Mouse (Mus musculus) embryo, embryonic 11.5 days (tissue): ENCODE results near the gene Cap1.

Experiments used
- DNase-seq: peaks from one replicate; pipeline ENCODE4 v3.0.0-alpha.2; 2012; ENCODE audit warnings: low read depth, low spot score

The Cap1 gene

DNA sequence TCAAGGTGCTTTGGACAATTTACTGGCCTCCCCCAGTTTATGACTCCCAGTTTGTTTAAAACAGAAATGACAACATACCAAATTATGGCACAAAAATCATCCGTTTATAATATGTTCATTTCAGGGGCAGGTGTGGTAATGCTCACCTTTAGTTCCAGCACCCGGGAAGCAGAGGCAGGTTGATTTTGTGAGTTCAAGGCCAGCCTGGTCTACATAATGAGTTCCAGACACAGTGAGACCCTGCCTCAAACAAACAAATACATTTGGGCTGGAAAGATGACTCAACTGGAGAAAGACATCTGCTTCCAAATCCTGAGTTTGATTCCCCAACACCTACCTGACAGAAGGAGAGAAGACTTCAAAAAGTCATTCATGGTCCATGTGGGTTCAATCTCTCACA lies 1.5 kb upstream of the Cap1 start:
- DNase-seq = no peak

DNA sequence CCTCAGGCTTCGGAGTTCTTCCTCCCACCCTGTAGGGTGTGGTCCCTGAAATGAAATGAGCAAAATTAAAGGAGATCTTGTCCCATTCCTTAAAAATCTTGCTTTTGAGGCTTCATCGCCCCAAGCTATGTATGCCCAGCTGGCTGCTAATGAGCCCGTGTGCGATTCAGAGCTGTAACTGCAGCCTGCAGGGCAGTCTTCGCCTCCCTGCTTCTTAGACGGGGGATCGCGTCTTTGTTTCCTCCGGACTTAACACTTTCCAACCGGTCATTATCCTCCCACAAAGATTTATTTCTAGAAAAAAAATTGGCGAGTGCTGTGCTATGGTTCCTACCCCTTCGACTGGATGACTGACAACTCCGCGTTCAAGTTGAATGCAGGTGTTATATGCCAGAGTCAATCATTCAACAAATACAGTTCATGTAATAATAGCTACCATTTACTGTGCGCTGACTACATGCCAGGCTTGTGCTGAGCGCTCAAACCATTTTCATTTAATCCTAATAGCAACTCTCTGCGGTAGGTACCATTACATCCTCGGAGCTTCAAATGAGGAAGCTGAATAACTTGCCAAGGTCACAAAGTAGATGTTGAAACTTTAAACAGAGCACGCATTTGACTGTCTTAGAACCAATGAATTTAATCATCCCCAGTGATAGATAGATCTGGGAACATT lies 861 bp upstream of the Cap1 start:
- DNase-seq = no peak

DNA sequence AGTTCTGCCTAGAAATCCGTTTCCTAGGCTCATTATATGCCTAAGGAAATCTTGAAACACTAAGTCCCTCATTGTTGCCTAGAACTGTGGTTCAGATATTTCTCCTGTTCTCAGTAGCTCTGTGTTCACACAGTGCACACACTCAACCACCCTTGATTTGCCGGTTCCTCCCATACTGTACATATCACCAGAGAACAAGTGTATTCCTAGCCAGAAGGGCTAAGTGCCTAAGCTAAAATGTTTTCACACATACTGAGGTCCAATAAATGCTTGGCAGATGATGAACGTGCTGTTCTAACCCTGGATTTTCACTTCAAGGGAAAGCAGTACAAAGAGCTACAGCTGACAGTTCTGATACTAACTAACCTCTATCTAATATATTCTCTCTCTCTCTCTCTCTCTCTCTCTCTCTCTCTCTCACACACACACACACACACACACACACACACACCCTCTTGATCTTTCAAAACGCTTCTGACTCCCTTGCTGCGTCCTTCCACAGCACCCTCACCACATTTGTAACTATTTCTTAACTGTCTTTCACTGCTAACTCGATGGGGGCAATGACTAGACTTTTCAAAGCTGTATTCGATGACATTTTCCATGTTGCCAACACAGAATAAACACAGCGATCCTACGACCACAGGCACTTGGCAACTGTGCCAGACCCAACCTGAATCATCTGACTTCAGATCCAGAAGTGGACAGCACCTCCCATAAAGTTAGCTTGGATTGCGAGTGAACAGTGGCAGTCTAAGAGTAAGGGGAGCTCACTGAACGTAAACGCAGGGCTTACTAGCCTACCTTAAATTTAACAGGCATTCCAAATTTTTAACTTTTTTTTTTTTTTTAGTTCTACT lies 1.1 kb downstream of the Cap1 start:
- no peak for DNase-seq

DNA sequence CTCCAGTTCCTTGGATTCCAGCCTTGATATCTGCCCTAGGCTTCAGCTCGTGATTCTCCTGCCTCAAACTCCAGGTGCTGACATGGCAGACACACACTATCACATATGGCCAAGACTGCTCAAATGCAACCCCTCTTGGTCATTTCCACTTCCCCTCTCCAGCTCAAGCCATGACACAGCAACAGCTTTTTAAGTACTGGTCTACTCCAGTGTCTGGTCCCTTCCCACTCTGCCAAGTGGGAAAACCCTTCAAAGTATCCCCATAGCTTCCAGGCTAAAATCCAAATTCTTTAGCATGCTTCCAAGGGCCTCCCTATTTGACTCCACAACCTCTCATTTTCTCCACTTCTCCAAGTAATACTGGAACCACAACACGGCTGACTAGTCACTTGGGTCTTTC lies 1.8 kb downstream of the Cap1 start:
- no peak for DNase-seq

DNA sequence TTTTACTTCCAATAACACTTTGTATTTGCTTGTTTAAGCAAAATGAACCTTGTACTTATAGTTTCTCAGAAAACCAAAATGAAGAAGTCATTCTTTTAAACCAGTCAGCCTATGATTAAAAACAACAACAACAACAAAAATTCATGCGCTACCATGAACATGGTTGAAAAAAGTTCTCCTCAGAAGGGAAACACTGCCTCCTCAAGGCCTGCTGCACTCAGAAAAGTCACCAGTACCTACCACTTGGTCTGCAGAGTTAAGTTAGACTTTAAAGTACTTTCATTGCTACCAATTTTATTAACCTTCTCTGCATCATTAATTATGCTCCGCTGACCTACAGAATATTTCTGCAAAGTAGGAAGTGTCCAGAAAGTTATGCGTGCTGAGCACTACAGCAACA lies 2.6 kb downstream of the Cap1 start:
- DNase-seq = no peak

DNA sequence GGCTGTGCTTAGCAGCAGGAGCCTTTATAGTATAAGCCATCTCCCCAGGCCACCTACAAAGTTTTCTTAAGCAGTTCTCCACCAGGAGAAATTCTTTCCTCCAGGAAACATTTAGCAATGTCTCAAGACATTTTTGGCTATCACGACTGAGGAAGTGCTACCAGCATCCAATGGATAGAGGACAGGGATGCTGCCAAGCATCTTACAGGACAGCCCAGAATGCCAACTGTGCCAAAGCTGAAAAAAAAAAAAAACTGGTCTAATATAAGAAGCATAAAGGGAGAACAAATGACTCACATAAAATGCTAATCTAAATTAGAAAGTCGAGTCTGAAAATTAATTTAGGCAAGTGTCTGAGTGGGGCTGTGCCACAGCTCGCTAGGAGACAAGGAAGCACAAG lies 3.3 kb downstream of the Cap1 start:
- no peak for DNase-seq

DNA sequence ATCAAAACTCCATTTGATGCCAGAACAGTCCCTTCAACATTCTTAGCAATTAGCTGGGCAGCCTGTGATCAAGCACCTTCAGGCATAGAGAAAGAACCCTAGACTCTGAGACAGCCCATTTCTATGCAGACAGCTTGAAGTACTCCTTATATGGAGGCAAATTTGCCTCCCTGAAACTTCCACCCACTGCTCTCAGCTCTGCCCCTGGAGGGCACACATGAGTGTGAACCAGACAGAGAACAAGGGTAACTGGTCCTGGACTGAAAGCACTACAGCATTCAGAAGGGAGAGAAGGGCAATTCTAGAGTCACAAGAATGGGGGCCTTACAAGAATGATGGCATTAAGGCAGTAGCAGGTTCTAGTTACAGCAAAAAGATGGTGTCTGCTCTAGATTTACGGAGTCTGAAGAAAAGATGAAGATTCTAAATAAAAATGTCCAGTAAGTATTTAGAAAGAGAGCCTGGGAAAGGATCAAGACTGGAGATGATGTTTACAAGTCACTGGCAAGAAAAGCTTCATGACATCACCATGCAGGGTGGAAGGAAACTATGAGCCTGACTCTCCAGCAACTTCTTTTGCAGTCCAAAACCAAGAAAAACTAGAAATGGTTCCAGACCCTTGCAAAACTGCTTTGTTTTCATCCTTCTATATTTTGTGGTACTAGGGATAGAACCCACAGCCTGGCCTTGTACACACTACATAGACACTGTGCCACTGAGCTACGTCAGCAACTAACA lies 7.4 kb downstream of the Cap1 start:
- DNase-seq = no peak

DNA sequence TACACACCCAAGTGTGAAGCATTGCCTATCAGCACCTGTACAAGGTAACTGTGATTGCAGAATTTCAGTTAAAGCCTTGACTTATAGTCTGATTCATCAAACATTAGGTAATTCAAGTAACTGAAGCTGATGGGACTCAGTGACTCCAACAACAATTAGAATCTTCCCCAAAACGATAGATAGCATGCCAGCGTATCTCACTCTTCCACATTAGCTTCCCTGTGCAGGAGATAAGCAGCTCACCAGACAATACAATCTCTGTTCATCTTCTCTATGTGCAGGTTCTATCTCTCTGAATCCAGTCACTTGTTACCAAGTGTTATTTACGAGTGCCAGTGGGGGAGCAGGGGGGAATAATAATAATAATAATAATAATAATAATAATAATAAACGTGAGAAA lies 12.3 kb downstream of the Cap1 start:
- no peak for DNase-seq

DNA sequence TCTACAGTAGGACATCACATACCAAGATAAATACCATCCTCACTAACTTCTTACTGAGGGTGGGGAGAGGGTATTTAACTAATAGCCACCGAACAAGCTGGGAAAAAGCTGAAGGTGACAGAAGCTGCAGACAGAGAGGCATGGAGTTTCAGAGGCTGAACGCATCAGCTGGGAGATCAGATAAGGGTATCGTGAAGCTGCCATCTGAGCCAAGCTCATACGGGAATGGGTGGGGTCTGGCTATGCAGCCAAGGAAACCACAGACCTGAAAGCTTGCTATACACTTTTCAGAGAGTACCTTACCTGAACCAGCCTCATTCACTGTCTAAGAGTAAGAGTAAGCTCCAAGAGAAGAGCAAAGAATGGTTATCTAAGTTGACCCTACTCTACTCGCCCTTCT lies 12.9 kb downstream of the Cap1 start:
- DNase-seq = no peak

DNA sequence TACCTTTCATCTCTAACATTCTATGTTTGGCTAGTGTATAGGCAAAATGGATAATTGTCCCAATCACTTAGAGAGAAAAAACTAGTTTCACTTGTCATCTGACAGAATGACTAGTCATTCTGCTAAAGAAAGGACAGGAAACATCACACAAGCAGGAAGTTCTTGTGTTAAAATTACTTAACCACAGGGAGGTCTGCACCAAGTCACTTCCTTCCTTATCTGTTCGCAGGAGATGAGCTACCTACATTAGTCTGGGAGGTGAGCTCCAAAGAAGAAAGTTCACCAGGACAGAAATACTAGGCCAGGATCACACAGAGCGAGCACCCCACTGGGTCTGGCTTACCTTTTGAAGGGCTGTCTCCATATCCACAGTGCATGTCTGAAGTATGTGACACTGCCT lies 13.9 kb downstream of the Cap1 start:
- no peak for DNase-seq

DNA sequence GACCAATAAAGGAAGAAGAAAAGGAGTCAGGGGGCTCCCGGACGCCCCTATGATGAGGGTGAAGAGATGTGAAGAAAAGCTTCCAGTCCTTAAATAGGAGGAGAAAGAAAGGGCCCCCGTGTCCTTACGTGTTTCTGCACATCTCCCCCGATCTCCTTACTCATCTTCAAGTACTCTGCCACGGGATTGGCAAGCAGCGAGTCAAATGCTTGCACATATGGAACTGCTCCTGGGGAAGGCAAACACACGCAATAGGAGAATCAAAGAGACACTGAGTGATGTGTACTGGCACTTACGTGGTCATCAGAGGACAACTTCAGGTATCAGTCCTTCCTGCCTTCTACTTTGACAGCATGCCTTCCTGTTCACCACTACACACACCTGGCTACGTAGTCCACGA lies 14.6 kb downstream of the Cap1 start:
- DNase-seq = no peak

DNA sequence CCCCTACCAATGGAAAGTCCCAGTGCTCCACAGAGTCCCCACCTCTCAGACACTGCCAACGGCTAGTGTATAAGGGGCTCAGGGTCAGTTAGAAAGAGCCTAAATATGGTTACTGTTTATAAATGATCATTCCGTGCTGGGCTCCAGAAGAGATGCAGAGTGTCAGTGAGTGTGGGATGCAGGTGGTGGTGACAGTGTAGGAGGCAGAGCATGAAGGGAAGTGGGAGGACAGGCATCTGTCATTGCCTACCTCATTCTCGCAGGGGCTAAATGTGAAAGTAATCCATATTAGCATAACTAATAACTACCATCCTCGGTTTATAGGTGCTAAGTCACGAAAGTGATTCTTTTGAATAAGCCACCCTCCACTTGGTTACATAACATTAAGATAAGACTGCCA lies 15.1 kb downstream of the Cap1 start:
- DNase-seq = no peak

DNA sequence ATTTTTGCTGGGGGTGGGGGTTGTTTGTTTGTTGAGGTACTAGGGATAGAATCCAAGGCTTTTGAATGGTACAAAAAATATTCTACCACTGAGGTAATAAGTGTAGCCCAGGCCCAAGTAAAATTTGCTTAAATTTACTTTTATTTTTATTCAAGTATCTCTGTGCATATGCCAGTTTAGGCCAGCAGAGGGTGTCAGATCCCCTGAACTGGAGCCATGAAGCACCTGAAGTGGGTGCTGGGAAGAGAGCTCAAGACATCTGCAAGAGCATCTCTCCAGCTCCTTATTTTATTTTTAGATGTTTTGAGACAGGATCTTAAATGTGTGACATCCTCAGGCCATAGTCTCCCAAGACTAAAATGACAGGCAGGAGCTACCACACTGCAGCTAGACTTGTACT lies 15.8 kb downstream of the Cap1 start:
- DNase-seq = no peak

DNA sequence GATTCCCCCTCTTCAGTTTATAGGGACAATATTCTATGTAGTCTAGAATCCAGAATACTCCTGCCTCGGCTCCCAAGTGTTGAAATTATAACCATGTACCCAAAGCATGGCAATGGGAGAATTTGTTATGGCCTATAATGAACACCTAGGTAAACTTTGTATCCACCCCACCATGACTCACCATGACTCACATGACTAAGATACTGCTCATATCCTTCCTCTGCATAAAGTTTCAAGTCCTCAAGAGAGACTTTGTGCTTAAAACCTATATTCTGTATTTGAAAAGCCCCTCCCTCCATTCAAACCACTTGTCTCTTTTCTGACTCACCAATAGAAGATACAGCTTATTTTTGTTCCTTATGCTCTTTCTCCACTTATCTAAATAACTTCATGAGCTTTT lies 17.8 kb downstream of the Cap1 start:
- DNase-seq = no peak

DNA sequence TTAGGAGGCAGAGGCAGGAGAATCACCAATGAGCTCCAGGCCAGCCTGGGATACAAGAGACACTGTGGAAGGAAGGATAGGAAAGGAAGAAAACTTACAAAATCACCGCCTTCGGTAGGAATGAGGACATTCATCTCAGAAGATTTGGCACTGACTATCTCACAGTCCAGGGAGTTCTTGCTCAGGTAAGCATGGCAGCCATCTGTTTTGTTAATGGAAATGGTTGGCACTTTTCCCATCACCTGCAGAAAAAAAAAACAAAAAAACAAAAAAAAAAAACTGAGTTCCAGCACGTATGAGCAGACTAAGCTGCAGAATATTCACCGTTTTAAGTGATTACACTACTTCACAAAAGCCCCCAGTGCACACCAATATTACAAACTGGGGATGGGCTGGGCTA lies 24.0 kb downstream of the Cap1 start:
- DNase-seq = no peak

DNA sequence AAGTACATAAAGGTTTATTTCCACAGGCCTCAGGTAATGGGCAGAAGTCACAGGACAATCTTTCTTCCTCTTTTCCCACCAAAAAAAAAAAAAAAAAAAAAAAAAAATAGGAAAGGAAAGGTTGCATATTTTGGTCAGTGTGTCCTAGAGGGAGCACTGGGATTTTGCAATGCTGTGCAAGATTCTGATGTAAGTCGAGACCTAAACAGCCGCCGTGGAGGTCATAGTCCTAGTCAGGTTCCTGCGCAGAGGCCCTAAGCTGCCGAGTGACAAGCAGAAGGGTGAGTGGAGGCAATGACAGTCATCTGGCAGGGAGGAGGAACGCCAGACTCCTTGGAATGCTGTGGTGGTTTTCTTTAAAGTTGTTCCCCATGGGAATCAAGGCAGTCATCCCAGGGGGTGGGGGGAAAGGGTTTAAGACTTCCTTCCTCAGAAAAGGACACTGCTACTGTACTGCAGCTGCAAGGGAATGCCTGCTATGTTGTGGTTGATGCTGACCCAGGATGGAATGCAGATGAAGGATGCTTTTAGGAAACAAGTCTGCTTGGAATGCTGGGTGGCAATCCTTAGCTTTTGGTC lies 26.7 kb downstream of the Cap1 start:
- no peak for DNase-seq

DNA sequence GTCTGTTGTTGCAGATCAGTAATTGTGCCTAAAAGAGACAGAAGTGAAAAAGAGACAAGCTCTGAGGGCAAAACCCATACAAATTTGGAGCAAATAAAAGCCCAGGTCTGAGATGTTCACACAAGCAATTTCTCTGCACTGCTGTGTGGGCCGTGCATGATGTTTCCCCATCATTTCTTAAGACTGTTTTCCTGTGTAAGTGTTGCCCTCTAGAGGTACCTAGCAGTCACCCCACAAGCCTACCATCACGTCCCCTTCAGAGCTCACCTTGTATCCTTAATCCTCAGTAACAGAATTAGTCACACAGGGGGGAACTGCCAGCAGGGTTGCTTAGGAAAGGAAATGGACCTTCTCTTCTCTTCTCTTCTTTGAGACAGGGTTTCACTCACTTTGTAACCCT lies 27.9 kb downstream of the Cap1 start:
- no peak for DNase-seq

DNA sequence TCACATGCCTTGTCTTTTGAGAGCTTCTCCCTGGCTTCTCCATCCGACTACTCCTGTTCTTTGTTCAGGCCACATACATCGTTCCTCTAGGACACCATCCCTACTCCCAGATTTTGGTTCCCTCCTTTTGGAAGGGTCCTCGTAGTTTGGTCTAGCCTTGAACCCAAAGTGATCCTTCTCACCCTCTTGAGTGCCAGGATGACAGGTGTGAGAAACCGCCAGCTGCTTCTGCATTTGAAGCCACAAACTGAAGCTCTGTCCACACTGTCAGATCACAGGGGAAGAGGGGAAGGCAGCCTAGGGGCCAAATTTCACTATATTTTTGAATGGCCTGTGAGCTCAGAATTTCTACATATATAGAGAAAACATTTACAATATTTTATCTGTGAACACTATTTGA lies 31.1 kb downstream of the Cap1 start:
- no peak for DNase-seq

DNA sequence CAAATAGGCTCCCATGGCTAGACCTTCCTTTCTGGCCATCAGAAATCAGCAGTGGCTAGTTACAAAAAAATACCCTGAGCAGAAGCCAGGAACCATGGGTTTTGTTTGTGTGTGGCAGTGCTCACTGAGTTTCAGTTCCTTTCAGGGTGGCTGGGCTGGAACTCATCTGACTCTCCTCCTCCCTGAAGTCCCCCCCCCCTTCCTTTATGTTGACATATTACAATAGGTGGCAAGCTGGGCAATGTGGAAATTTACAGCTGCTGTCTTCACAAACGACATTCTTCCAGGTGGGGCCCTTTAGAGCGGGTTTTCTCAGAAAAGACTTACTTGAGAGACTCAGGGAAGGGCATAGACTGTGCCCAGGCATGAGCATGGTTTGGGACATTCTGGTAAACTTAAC lies 32.2 kb downstream of the Cap1 start:
- DNase-seq = no peak

DNA sequence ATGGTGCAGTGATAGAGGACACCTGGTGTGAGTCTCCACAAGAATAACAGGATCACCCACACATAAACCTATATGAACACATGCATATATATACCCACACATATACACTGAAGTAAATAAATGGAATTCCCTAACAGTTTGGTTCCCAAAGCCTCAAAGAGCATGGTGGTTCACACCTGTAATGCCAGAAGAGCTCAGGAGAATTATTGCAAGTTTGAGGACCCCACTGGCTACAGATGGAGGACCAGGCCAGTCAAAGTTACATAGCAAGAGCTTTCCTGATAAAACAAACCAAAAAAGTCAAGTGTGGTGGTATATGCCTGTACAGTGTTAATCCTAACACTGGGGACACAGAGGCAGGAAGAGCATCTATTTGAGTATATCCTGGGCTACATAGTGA lies 34.3 kb downstream of the Cap1 start:
- DNase-seq = no peak

DNA sequence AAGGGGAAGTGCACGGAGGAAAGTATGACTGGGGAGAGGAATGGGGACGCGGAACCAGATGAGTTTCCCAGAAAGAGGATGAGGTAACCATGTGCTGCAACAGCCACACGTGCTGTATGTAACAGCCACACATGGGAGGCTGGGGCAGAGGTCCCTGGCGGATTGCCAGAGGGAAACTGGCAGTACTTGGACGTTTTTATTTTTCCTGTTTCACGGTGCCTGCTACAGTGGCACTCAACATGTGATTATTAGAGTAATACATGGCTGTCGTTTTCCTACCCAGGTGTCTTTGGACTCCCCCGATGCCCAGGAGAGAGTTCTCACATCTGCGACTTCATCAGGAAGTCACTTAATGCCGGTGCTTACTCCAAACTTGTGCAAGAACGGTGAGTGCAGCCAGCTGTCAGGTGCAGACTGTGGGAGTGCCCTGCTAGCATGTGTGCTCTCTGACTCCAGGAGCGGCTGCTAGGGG lies 37.7 kb downstream of the Cap1 start:
- DNase-seq = no peak

DNA sequence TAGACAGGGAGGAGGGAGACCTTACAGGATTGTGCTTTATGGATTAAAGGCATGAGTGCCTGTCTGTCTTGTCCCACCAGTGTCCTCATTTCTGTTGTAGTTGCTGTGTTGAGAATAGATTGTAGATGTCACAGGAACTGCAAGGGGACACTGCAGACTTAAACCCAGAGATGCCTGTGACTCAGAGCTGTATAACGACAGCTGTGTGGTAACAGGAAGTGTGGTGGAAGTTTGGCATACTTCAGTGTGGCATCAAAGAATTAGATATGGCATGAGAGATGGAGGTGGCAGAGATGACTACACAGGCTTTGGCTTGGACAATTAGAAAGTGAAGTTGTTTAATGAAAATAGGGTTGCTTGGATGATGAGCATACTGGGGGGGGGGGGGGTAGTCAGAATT lies 47.4 kb downstream of the Cap1 start:
- DNase-seq = no peak
